Mouse (Mus musculus): ENCODE measurements at regions not wholly inside any gene's neighbourhood (a gene's known extent, or its start where the extent isn't known, plus 50 kb on each side); places are given as distances from the start of the nearest gene placed in this dataset.
"Not testable (repeated sequence)": the region's sequence is repeated elsewhere in the genome, so short reads cannot be mapped to it uniquely, and the experiment has no call there.

DNA sequence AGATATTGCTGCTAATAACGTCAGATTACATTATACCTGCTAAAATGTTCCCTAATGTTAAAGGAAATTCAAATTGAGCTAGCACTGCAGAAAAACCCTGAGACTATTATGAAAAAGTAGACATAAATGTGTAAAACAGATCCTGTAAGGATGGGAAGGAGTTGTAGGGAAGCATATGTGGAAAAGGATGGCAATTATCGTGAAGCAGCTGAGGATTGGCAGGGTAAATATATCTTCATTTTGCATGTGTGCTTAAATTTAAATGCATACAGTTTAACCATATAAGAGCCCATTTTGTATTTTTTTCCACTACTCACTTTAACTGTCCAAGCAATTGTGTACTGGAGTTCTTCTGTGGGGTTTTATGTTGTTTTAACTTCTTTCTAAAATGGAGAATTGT is 1751.9 kb downstream of the Cntnap5b start:
- no peak for TF ChIP-seq CTCF (IDR thresholded peaks at IDR 0.05)
- ATAC-seq (no peak), DNase-seq (ENCODE audit: low read depth, low spot score) (no peak)
- CTCF ChIA-PET, result no interaction called here
- in situ Hi-C loops (cut with MboI; ENCODE audit: low pct_unique_long_range_greater_than_20kb), result no loop called here
- no peaks in the 10 kb centered on the region for H3K27me3 ChIP-seq
- POLR2A ChIA-PET, result no interaction called here

- in situ Hi-C loops (cut with MboI; ENCODE audit: low pct_unique_long_range_greater_than_20kb), result no loop called here
- no peak for DNase-seq (ENCODE audit: low read depth, low spot score)
- CTCF ChIA-PET, result no interaction called here
- TF ChIP-seq CTCF (IDR thresholded peaks at IDR 0.05), result no peak
- no peak for ATAC-seq
- no peaks in the 10 kb centered on the region for H3K27me3 ChIP-seq
- POLR2A ChIA-PET, result no interaction called here
These were observed 1757.4 kb downstream of the Cntnap5b start for GRCm38 (mm10) chr1:101530001-101530400.

DNA sequence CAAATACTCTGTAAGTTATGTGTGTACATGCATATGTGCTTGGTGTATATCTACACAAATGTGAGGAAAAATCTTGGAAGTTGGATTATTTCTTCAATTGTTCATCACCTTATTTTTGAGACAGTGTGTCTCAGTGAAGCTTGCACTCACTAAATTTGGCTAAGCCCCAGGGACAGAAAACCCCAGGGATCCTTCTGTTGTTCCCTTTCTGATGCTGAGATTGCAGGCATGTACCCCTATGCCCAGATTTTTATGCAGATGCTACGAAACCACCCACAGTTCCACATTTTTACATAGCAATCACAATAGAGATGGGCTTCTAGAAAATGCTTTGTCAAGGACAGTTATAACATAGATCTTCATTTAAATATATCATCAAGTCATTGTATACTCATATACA is 1799.7 kb downstream of the Cntnap5b start:
- ChIA-PET POLR2A (no interaction called here), CTCF (interaction anchor here (1.5 kb wide), 1 partner anchor 8 kb away, joined by 3 read pairs; no protein-coding TSS in a partner anchor)
- in situ Hi-C loops (cut with MboI; ENCODE audit: low pct_unique_long_range_greater_than_20kb), result no loop called here
- DNase-seq (ENCODE audit: low read depth, low spot score) (no peak), ATAC-seq (no peak)
- no peak for TF ChIP-seq CTCF (IDR thresholded peaks at IDR 0.05)
- no peaks in the 10 kb centered on the region for H3K27me3 ChIP-seq

- H3K27me3 ChIP-seq, result no peaks in the 10 kb centered on the region
- DNase-seq (ENCODE audit: low read depth, low spot score), result no peak
- no peak for ATAC-seq
- in situ Hi-C loops (cut with MboI; ENCODE audit: low pct_unique_long_range_greater_than_20kb), result no loop called here
- CTCF ChIA-PET, result no interaction called here
- POLR2A ChIA-PET, result no interaction called here
- no peak for TF ChIP-seq CTCF (IDR thresholded peaks at IDR 0.05)
These were observed 1812.9 kb downstream of the Cntnap5b start for GRCm38 (mm10) chr1:101585325-101586028.

DNA sequence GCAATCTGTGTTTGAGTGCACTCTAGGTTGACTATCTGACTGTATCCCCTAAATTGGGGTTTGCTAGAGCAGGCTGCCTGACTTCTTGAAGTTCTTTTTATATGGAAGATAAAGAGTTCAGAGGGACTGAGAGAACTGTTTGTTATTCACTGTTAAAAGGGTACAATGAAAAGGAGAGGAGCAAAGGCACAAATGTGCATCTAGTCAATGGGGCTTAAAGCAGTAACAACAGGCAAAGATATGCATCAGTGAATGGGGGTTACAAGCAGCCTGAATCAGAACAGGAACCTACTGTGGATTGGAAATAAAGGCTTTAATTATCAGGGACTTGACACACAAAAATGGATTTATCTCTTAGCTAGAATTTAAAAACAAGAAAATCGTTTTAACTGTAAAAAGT is 1855.9 kb downstream of the Cntnap5b start:
- in situ Hi-C loops (cut with MboI; ENCODE audit: low pct_unique_long_range_greater_than_20kb), result no loop called here
- ChIA-PET POLR2A (no interaction called here), CTCF (no interaction called here)
- TF ChIP-seq CTCF (IDR thresholded peaks at IDR 0.05), result no peak
- DNase-seq (ENCODE audit: low read depth, low spot score) (no peak), ATAC-seq (no peak)
- H3K27me3 ChIP-seq, result no peaks in the 10 kb centered on the region

- ATAC-seq (no peak), DNase-seq (ENCODE audit: low read depth, low spot score) (no peak)
- ChIA-PET POLR2A (no interaction called here), CTCF (no interaction called here)
- H3K27me3 ChIP-seq, result no peaks in the 10 kb centered on the region
- in situ Hi-C loops (cut with MboI; ENCODE audit: low pct_unique_long_range_greater_than_20kb), result no loop called here
- TF ChIP-seq CTCF (IDR thresholded peaks at IDR 0.05), result no peak
These were observed 1856.4 kb downstream of the Cntnap5b start for GRCm38 (mm10) chr1:101629006-101629405.

- not testable (repeated sequence) for DNase-seq (ENCODE audit: low read depth, low spot score)
These were observed 1891.7 kb downstream of the Cntnap5b start for GRCm38 (mm10) chr1:101664287-101664686.

DNA sequence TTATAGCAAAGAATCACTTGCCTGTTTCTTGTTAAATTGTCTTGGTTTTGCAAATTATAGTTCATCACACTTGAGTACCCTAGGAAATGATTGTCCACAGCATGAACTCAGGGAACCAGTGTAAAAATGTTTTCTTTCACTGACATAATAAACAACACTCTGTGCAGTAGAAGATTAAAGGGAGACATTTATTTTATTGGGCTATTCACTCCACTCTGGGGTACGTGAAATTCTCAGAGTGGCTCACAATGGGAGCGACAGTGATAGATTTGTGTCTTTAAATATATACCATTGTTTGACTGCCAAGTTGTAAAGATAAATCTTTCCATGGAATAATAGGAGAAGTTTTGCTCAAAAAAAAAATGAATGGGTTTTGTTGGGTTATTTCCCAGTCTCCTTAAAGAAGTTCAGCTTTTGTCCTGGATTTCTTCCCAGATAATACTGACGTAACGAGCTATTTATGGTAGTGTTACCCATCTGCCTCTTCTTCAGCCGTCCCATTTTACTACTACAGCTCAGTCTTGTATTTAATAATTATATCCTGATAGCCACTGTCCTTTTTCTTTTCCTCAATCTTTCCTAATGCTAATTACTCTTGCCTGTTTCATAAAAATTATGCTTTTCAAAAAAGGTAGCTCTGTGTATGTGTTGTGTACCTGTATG is 1911.3 kb downstream of the Cntnap5b start:
- ChIA-PET POLR2A (interaction anchor here (0.7 kb wide), 1 partner anchor 251 kb away, joined by 3 read pairs; no protein-coding TSS in a partner anchor), CTCF (no interaction called here)
- ATAC-seq (no peak), DNase-seq (ENCODE audit: low read depth, low spot score) (no peak)
- no peaks in the 10 kb centered on the region for H3K27me3 ChIP-seq
- in situ Hi-C loops (cut with MboI; ENCODE audit: low pct_unique_long_range_greater_than_20kb), result no loop called here
- TF ChIP-seq CTCF (IDR thresholded peaks at IDR 0.05), result no peak

More at GRCm38 (mm10) chr1:101664287-101664686, 1891.7 kb downstream of the Cntnap5b start:
- in situ Hi-C loops (cut with MboI; ENCODE audit: low pct_unique_long_range_greater_than_20kb); POLR2A ChIA-PET; H3K27me3 ChIP-seq; CTCF ChIA-PET; ATAC-seq: not testable (repeated sequence)

DNA sequence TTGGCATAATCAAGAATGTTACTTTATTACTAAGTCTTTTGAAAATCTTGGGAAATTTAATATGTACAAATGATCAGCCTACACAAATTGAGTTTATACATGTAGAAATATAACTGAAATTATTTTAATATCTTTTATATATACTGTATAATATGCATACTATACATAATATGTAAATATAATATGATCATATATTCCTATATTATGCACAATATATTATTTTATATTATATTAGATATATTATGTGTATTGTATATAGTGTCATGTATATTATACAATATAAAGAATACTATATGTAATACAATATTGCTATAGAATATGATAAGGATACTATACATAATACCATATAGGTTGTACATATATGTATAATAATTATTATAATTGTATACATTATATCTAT is 1912.4 kb downstream of the Cntnap5b start:
- ATAC-seq, result no peak
- CTCF ChIA-PET, result no interaction called here

More for the DNA sequence above, 1912.4 kb downstream of the Cntnap5b start:
- H3K27me3 ChIP-seq, result no peaks in the 10 kb centered on the region
- in situ Hi-C loops (cut with MboI; ENCODE audit: low pct_unique_long_range_greater_than_20kb), result no loop called here
- TF ChIP-seq CTCF (IDR thresholded peaks at IDR 0.05), result no peak
- DNase-seq (ENCODE audit: low read depth, low spot score), result no peak
- POLR2A ChIA-PET, result no interaction called here

Measured in Patski (cell line).